Mouse (Mus musculus) liver, embryonic 15.5 days (tissue): ENCODE measurements around the gene Cep350. TPM values are rescaled to one million over a fixed set of nuclear protein-coding genes. Genes with fewer than 3 reads are reported as not detected.
"Not testable (repeated sequence)": the region's sequence is repeated elsewhere in the genome, so short reads cannot be mapped to it uniquely, and the experiment has no call there.

Experiments
- ATAC-seq: fragments of 200-750 bp; cut with Nextera tagmentation; 2 replicates; pipeline ENCODE4 v1.8.0; 2017; ENCODE audit warnings: moderate number of reproducible peaks, mild to moderate bottlenecking, moderate library complexity; ENCODE audit not compliant: insufficient read depth
- H3K27ac ChIP-seq: fragments of 300-500 bp; sonication (generic); replicated peaks from 2 replicates; pipeline ENCODE4 v1.5.1; 2015; ENCODE audit warnings: mild to moderate bottlenecking, inconsistent platforms
- H3K27me3 ChIP-seq: fragments of 300-500 bp; sonication (generic); 2 replicates; pipeline ENCODE4 v1.6.1; 2015; ENCODE audit warnings: mild to moderate bottlenecking, inconsistent platforms
- H3K36me3 ChIP-seq: fragments of 300-500 bp; sonication (generic); replicated peaks from 2 replicates; pipeline ENCODE4 v1.6.1; 2015; ENCODE audit warnings: moderate library complexity, mild to moderate bottlenecking, inconsistent platforms
- H3K4me1 ChIP-seq: fragments of 300-500 bp; sonication (generic); replicated peaks from 2 replicates; pipeline ENCODE4 v1.6.1; 2015; ENCODE audit warnings: inconsistent platforms
- H3K4me2 ChIP-seq: fragments of 300-500 bp; sonication (generic); 2 replicates; pipeline ENCODE4 v1.6.1; 2015; ENCODE audit warnings: moderate library complexity, mild to moderate bottlenecking, inconsistent platforms
- H3K4me3 ChIP-seq: fragments of 300-500 bp; sonication (generic); replicated peaks from 2 replicates; pipeline ENCODE4 v1.5.1; 2015; ENCODE audit warnings: mild to moderate bottlenecking, inconsistent platforms
- H3K9ac ChIP-seq: fragments of 300-500 bp; sonication (generic); 2 replicates; pipeline ENCODE4 v1.6.1; 2015; ENCODE audit warnings: moderate library complexity, mild to moderate bottlenecking, inconsistent platforms
- H3K9me3 ChIP-seq: fragments of 300-500 bp; sonication (generic); replicated peaks from 2 replicates; pipeline ENCODE4 v1.6.1; 2016; ENCODE audit warnings: inconsistent platforms
- WGBS: fragments of 180-500 bp; shearing (Covaris S2); methylation state at CpG from one replicate; pipeline ENCODE4 v1.1.7; 2015; ENCODE audit warnings: mixed read lengths; ENCODE audit not compliant: insufficient replicate concordance; 5-methylcytosine and 5-hydroxymethylcytosine counted together
- polyA plus RNA-seq: library from polyadenylated mRNA; unstranded; fragments of >200 nt; fragmentation: Nextera tagmentation; extraction: Ambion mirVana; gene quantifications from 2 replicates; pipeline ENCODE4 v1.2.1, GENCODE M21; 2015

The Cep350 gene
- polyA plus RNA-seq, 1 experiment from 2014 or later = 5.9 TPM

DNA sequence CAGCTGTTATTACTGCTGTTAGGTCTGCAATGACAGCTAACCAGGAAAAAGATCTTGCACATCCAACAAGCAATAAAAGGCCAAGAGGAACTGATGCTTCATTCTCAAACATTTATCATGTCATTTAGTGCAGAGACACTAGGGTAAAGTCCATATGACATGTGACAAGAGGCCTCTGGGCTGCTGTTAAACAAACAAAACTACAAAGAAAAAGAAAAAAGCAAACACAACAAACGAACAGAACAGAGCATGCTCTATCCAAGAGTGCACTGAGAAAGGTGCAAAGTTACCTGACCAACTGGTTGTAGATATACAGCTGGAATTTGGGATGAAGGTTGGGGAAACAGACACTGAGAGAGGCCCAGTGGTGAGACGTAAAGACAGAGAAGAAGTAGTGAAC is 86.2 kb downstream of the Cep350 start:
- H3K4me2 ChIP-seq = no peak overlapping the region
- WGBS = 64% methylated on average over 2 of the region's 2 CpGs
- H3K4me3 ChIP-seq = no peak overlapping the region
- H3K4me1 ChIP-seq = peaks cover 19% of the 10 kb centered on the region
- H3K9me3 ChIP-seq = no peaks in the 10 kb centered on the region
- no peak overlapping the region for H3K27ac ChIP-seq
- peaks cover 53% of the 10 kb centered on the region for H3K36me3 ChIP-seq
- ATAC-seq = peak; percentile 40; the same call in 1 of the 2 replicates
- no peaks in the 10 kb centered on the region for H3K27me3 ChIP-seq
- H3K9ac ChIP-seq = no peak overlapping the region

DNA sequence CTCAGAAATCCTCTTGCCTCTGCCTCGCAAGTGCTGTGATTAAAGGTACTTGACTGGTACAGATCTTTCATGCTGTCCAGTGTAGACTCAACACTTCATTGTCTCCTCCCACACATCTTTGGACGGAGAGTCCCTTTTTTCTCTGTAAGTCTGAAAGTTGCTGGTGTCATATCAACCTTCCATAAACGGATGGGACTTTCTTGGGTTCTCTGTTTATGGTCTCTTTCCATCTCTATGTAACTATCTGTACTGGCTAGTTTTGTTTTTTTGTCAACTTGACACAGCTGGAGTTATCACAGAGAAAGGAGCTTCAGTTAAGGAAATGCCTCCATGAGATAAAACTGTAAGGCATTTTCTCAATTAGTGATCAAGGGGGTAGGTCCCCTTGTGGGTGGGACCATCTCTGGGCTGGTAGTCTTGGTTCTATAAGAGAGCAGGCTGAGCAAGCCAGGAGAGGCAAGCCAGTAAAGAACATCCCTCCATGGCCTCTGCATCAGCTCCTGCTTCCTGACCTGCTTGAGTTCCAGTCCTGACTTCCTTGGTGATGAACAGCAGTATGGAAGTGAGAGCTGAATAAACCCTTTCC is 90.3 kb downstream of the Cep350 start:
- Histone ChIP-seq H3K4me1 (peaks cover 29% of the 10 kb centered on the region), H3K27ac (peak overlapping the region; percentile 70), H3K36me3 (peaks cover 61% of the 10 kb centered on the region)
- H3K4me3 ChIP-seq, H3K27me3 ChIP-seq, H3K9ac ChIP-seq, H3K9me3 ChIP-seq, H3K4me2 ChIP-seq: not testable (repeated sequence)
- 21% methylated on average over 3 of the region's 3 CpGs for WGBS
- peak; percentile 73 for ATAC-seq

DNA sequence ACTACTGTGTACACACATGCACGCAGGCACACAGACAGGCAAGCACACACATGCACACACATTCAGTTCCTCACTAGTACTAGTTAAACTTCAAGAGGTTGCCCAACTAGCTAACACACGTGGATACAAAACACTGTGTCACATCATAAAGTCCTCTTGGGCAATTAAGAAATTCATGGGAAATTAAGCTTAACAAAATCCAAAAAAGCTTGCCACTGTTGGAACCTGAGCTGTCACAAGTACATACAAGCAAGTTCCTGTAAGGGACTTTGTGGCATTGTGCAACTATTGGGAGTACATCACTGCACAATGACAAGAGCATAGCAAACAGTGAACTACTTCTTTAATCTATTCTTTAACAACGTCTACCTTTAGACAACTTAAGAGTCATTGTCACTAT is 93.5 kb downstream of the Cep350 start:
- no peaks in the 10 kb centered on the region for H3K27me3 ChIP-seq
- peaks cover 73% of the 10 kb centered on the region for H3K36me3 ChIP-seq
- no peaks in the 10 kb centered on the region for H3K9me3 ChIP-seq
- H3K9ac ChIP-seq = no peak overlapping the region
- no peak overlapping the region for H3K4me2 ChIP-seq
- peaks cover 29% of the 10 kb centered on the region for H3K4me1 ChIP-seq
- no peak overlapping the region for H3K27ac ChIP-seq
- 79% methylated on average over 3 of the region's 3 CpGs for WGBS
- H3K4me3 ChIP-seq = no peak overlapping the region
- ATAC-seq = no peak

DNA sequence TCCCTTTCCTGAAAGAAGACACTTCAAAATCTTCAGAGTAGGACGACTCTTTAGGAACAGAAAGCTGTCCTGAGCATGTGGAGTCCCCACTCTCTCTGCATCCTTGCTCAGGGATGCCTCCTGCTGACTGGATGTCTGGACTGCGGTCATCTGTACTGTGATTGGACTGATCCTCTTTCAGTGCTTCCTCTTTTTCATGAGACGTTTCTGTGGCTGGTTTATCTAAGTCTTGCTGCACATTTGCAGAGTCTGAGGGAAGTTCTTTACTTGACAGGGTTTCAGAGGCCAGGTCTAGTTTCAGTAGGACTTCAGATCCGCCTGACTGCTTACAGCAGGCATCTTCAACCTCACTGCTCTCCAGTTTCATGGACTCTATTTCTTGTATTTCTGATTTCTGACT is 110.1 kb downstream of the Cep350 start:
- H3K4me3 ChIP-seq = no peak overlapping the region
- no peaks in the 10 kb centered on the region for H3K27me3 ChIP-seq
- no peak for ATAC-seq
- WGBS = 35% methylated on average over 4 of the region's 4 CpGs
- no peak overlapping the region for H3K4me2 ChIP-seq
- no peaks in the 10 kb centered on the region for H3K9me3 ChIP-seq
- no peak overlapping the region for H3K9ac ChIP-seq
- no peak overlapping the region for H3K27ac ChIP-seq
- peaks cover 84% of the 10 kb centered on the region for H3K36me3 ChIP-seq
- no peaks in the 10 kb centered on the region for H3K4me1 ChIP-seq

DNA sequence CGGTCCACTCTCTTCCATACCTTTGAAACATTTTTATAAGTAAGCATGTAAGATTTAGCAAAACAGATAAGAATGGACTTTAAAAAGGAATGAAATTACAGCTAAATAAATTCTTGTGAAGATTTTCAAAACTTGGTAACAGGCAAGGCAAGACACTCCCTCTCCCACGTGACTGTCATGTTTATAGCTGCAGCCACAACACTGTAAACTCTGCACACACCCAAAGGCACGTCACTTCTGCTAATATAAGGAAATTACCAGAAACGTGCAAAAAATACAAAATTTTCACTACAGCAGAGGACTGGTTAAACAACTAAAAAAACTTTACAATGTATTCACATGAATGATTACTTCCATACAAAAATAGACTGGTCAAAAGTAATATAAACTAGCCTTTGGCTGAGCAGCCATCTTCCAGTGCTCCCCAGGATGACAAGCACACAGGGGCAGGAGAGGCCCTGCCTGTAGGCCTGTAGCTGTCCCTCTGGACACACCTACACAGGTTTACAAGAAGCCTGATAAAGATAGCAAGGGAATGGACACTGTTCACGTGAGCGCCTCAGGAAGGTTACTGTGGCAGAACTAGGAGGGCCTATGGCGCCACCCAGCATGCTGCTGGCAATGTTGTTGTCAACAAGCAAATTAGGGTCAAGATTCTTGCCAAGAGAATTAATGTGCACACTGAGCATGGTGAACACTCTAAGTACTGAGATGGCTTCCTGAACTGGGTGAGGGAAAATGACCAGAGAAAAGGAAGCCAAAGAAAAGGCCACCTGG is 117.9 kb downstream of the Cep350 start:
- peaks cover 21% of the 10 kb centered on the region for H3K4me1 ChIP-seq
- no peaks in the 10 kb centered on the region for H3K27me3 ChIP-seq
- no peak overlapping the region for H3K27ac ChIP-seq
- H3K9me3 ChIP-seq = no peaks in the 10 kb centered on the region
- peaks cover 69% of the 10 kb centered on the region for H3K36me3 ChIP-seq
- no peak overlapping the region for H3K9ac ChIP-seq
- WGBS = 77% methylated on average over 7 of the region's 7 CpGs
- H3K4me3 ChIP-seq = no peak overlapping the region
- ATAC-seq = no peak
- H3K4me2 ChIP-seq = no peak overlapping the region

DNA sequence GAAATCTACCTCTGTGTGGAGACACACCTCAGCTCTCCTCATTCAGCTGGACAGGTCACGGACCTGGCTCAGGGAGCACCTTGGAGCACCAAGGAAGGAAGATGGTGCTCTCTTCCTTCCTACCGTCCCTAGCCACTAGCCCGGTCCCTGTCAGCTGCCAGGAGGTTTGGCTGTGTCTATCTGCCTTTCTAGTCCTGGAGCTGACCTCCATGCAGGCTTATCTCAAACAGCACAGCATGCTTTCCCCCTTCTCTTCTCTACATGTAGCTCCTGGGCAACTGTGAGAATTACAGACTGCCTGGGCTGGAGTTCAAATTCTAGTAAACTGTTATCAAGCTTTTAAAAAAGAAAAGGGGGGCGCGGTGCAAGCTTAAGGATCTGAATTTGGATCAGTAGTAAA is 120.0 kb downstream of the Cep350 start:
- no peak overlapping the region for H3K4me3 ChIP-seq
- peaks cover 21% of the 10 kb centered on the region for H3K4me1 ChIP-seq
- H3K27me3 ChIP-seq = no peaks in the 10 kb centered on the region
- H3K27ac ChIP-seq = 0 out of 2 replicates have a peak overlapping the region, but pooled peaks have one; percentile 3
- H3K9me3 ChIP-seq = no peaks in the 10 kb centered on the region
- WGBS = 47% methylated on average over 5 of the region's 5 CpGs
- peaks cover 59% of the 10 kb centered on the region for H3K36me3 ChIP-seq
- H3K4me2 ChIP-seq = no peak overlapping the region
- peak; percentile 56 for ATAC-seq
- H3K9ac ChIP-seq = no peak overlapping the region

DNA sequence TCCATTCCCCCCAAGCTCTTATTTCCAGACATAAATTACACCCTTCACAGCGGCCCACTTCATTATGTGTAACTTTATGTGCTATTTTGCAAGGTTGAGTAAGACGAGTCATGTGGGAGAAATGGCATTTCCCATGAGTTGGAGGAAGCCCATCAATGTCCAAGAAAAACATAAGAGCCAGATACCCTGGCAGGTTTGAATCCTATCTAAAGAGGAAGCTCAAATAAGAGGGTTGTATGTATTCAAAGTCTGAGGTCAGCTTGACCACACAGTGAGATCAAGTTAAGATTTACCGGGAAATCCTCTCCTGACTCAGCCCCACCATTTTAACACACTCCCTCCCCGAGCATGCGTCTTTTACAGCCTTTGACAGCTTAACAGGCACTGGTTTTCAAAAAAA is 128.8 kb downstream of the Cep350 start:
- no peak overlapping the region for H3K4me3 ChIP-seq
- no peaks in the 10 kb centered on the region for H3K27me3 ChIP-seq
- peaks cover 21% of the 10 kb centered on the region for H3K4me1 ChIP-seq
- WGBS = 68% methylated on average over 5 of the region's 5 CpGs
- H3K27ac ChIP-seq = no peak overlapping the region
- no peak overlapping the region for H3K4me2 ChIP-seq
- H3K9ac ChIP-seq = no peak overlapping the region
- ATAC-seq = no peak
- H3K9me3 ChIP-seq = no peaks in the 10 kb centered on the region
- H3K36me3 ChIP-seq = peaks cover 34% of the 10 kb centered on the region

DNA sequence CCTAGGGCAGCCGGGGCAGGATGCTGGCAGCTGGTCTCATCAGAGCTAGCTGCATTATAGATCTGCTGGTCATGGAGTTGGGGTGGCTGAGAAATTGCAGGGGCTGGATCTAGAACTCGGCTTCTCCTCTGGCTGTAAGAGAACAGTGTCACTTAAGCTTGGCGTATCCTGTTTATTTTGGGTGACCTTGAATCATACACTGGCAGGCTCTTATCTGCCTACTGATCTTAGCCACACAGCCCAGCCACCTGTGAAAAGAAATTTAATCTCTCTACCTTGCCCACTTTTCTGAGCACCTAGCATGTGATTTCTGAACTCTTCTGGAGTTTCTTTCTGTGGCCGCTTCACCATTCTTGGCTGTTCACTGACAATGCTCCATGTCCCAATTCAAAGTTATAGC is 129.5 kb downstream of the Cep350 start:
- Histone ChIP-seq H3K9ac (no peak overlapping the region), H3K4me3 (no peak overlapping the region), H3K27ac (no peak overlapping the region), H3K36me3 (peaks cover 30% of the 10 kb centered on the region), H3K9me3 (no peaks in the 10 kb centered on the region), H3K4me1 (peaks cover 21% of the 10 kb centered on the region), H3K27me3 (no peaks in the 10 kb centered on the region), H3K4me2 (no peak overlapping the region)
- whole genome bisulfite sequencing = 76% methylated on average over 4 of the region's 4 CpGs
- no peak for ATAC-seq

DNA sequence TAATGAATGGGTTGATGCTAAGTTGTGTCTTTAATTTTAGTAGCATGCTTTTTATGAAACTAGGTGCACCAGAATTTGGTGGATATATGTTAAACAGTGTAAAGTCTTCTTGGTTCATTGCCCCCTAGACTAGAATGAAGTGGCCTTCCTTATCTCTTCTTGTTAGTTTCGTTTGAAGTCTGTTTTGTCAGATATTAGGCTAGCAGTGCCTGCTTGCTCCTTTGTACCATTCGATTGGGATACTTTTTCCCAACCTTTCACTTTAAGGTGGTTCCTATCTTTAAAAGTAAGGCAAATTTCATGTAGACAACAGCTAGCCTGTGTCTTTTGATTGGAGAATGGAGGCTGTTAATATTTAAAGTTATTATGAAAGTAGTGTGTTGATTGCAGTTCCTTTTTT is 137.4 kb downstream of the Cep350 start:
- peak; percentile 79 for ATAC-seq
- peaks cover 8% of the 10 kb centered on the region for H3K4me1 ChIP-seq
- H3K27ac ChIP-seq = no peak overlapping the region
- H3K4me2 ChIP-seq = no peak overlapping the region
- H3K9me3 ChIP-seq = no peaks in the 10 kb centered on the region
- no peak overlapping the region for H3K4me3 ChIP-seq
- 14% methylated on average over 2 of the region's 2 CpGs for WGBS
- H3K36me3 ChIP-seq = peaks cover 5% of the 10 kb centered on the region; the same call in 1 of the 2 replicates
- H3K27me3 ChIP-seq = no peaks in the 10 kb centered on the region
- H3K9ac ChIP-seq = no peak overlapping the region

DNA sequence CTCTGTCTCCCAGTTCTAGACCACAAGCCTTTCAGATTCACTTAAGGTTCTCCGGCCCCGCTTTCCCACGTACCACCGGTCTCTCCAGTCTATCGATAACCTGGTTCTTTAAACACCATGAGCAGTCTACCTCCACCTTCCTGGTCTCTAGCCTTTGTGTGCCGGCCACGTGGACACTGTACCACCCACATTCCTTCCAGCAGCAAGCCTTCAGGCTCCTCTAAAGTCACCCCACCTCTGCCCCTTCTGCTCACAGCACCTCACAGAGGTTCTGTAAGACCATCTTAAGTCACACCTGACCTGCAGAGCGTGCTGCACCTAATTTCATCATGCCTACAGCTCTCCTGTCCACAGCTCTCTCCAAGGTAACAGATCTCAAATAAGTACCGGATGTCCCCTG is 139.4 kb downstream of the Cep350 start:
- Histone ChIP-seq H3K27me3 (no peaks in the 10 kb centered on the region), H3K4me2 (no peak overlapping the region), H3K4me1 (peaks cover 8% of the 10 kb centered on the region), H3K9ac (no peak overlapping the region), H3K27ac (no peak overlapping the region), H3K36me3 (peaks cover 5% of the 10 kb centered on the region; the same call in 1 of the 2 replicates), H3K9me3 (no peaks in the 10 kb centered on the region), H3K4me3 (no peak overlapping the region)
- WGBS = 84% methylated on average over 9 of the region's 9 CpGs
- ATAC-seq = no peak

DNA sequence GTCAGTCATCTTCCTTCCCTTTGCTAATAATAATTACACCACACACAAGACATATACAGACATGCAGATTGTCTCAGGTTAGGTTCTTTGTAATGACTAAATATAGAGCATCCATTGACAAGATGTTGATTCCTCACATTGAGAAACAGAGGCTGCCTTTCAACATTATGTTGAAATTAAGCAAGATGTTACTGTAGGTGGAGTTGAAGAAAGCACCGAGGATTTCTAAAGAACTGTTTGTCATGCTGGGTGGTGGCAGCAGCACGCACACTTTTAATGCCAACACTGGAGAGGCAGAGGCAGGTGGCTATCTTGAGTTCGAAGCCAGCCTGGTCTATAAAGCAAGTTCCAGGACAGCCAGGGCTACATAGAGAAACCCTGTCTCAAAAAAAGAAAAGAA is 141.1 kb downstream of the Cep350 start:
- H3K9ac ChIP-seq = no peak overlapping the region
- ATAC-seq = no peak
- 73% methylated on average over 3 of the region's 3 CpGs for WGBS

More for the DNA sequence above, 141.1 kb downstream of the Cep350 start:
- Histone ChIP-seq H3K9me3 (no peaks in the 10 kb centered on the region), H3K4me2 (no peak overlapping the region), H3K27ac (no peak overlapping the region), H3K4me1 (peaks cover 21% of the 10 kb centered on the region), H3K27me3 (no peaks in the 10 kb centered on the region), H3K4me3 (no peak overlapping the region), H3K36me3 (no peaks in the 10 kb centered on the region)
